In the genomic region with DNA sequence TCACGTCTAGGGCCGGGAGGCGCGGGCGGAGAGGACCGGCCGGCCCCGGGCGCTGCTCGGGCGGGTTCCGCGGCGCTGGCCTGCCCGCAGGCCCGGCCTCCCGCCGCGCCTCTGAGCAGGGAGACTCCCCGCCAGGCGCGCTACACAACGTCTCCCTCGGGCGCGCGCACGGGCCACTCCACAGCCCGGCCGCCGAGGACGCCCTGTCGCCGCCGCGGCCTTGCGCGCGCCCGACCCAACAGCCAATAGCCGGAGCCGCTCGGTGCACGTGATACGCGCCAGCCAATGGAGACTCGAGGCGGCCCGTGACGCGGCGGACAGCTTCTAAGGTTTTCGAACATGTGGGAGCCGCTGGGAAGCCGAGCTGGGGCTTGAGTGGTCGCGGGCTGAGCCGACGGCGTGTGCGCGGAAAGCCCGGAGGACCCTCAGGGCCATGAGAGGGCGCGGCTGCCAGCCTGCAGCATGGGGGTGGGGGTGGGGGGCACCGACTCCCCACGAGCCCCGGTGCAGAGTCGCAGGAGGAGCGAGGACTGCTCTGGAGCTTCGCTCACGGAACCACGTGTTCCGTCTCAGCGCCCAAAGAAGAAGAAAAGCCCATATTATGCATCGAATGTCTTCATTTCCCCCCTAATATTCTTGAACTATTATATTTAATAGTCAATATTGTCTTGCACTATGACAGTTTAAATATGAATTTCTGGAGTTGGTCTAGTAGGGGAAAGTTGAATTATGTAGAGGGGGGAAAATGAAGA, we compare ENCODE assay signal across 8 mouse cellular contexts. TPM values are rescaled to one million over a fixed set of nuclear protein-coding genes. Genes with fewer than 3 reads are reported as not detected.
A peak's percentile ranks its signal among the peaks of the same experiment; 100 is the strongest.
DNase-seq lines count a peak whose midpoint lies in the region; ATAC-seq lines count a peak whose summit lies in the region.

A gene (minus strand): TSS at position 232 of the 752 bp plus-strand sequence.

- no peaks in the 10 kb centered on the region for H3K36me3 ChIP-seq in megakaryocyte, embryonic 14.5 days (replicated peaks; ENCODE audit: low read length)

- ATAC-seq in inflammation-experienced regulatory T-cells, adult 6 months, result peak; percentile 99

- peaks cover 11% of the 10 kb centered on the region for H3K4me1 ChIP-seq in megakaryocyte, embryonic 14.5 days

- H3K9me3 ChIP-seq in megakaryocyte, embryonic 14.5 days, result peaks cover 21% of the 10 kb centered on the region

- H3K4me3 ChIP-seq in megakaryocyte, embryonic 14.5 days (replicated peaks), result peak within 1 kb of the TSS; percentile 89

- peaks cover 43% of the 10 kb centered on the region for H3K27me3 ChIP-seq in megakaryocyte, embryonic 14.5 days (replicated peaks)

- DNase-seq in adrenal gland, adult 8-10 months, result peak; percentile 96
- DNase-seq in embryo, embryonic 11.5 days (ENCODE audit: low read depth, low spot score), result peak; percentile 89
- DNase-seq in gastrocnemius, postnatal 25 days, result peak; percentile 98
- DNase-seq in left cerebral cortex, adult 9 months (ENCODE audit: low spot score in 2 of 2), result peak; percentile 91 to 98
- DNase-seq in right cerebral cortex, adult 2 months (ENCODE audit: low spot score in 2 of 2), result peak; percentile 99
- peak; percentile 90 for DNase-seq in urinary bladder, postnatal 10 days (ENCODE audit: low spot score)

RNA-seq across cellular contexts. Expression of the gene that starts here (rescaled TPM):
- total RNA-seq in adrenal gland, adult 8-10 months (2022), result 10 to 100 TPM in 2 of 4 experiments, 1 to 10 TPM in 2; 5.7 to 13.9 (median 10.4) TPM
- total RNA-seq in gastrocnemius, postnatal 25 days (2021), result 1 to 10 TPM; 4.1 to 4.4 TPM
- polyA plus RNA-seq in inflammation-experienced regulatory T-cells, adult 6 months (2017; shearing (Covaris generic)), result 1 to 10 TPM in 2 of 3 experiments, under 1 TPM in 1; 0.11 to 1.4 (median 1.2) TPM
- 0.62 TPM in 1 of 2 replicates, not detected in the other for polyA plus RNA-seq in megakaryocyte, embryonic 14.5 days (2012; ENCODE audit: insufficient read depth, low replicate concordance)

Comparison
In these comparisons a context has a peak if more than half of its experiments do, and no peak if none do; other contexts are left out.
1. Peak in every context shown above with its lines: DNase-seq, ATAC-seq and H3K4me3 ChIP-seq.